Mouse (Mus musculus) lung, postnatal 0 days (tissue): ENCODE results near the gene Lim2. TPM values are rescaled to one million over a fixed set of nuclear protein-coding genes. Genes with fewer than 3 reads are reported as not detected.

Source experiments
- ATAC-seq: fragments of 200-750 bp; cut with Nextera tagmentation; 2 replicates; pipeline ENCODE4 v1.8.0; 2017; ENCODE audit warnings: moderate library complexity
- DNase-seq: peaks from one replicate; pipeline ENCODE4 v3.0.0-alpha.2; 2016; ENCODE audit warnings: low spot score
- H3K27ac ChIP-seq: fragments of 300-500 bp; sonication (generic); 2 replicates; pipeline ENCODE4 v1.5.1; 2014; ENCODE audit warnings: antibody characterized with exemption, mild to moderate bottlenecking, low read length, mixed read lengths
- H3K27me3 ChIP-seq: fragments of 300-500 bp; sonication (generic); replicated peaks from 2 replicates; pipeline ENCODE4 v1.6.1; 2014; ENCODE audit warnings: low read length, mixed read lengths; ENCODE audit not compliant: insufficient read depth
- H3K36me3 ChIP-seq: fragments of 300-500 bp; sonication (generic); 2 replicates; pipeline ENCODE4 v1.6.1; 2014; ENCODE audit warnings: low read length, mixed read lengths; ENCODE audit not compliant: insufficient read depth
- H3K4me1 ChIP-seq: fragments of 300-500 bp; sonication (generic); 2 replicates; pipeline ENCODE4 v1.6.1; 2014; ENCODE audit warnings: antibody characterized with exemption, low read depth, low read length, mixed read lengths; ENCODE audit not compliant: insufficient read depth
- H3K4me2 ChIP-seq: fragments of 300-500 bp; sonication (generic); replicated peaks from 2 replicates; pipeline ENCODE4 v1.6.1; 2014; ENCODE audit warnings: low read depth, mild to moderate bottlenecking, low read length, moderate library complexity, mixed read lengths
- H3K4me3 ChIP-seq: fragments of 300-500 bp; sonication (generic); 2 replicates; pipeline ENCODE4 v1.5.1; 2014; ENCODE audit warnings: low read depth, low read length
- H3K9ac ChIP-seq: fragments of 300-500 bp; sonication (generic); replicated peaks from 2 replicates; pipeline ENCODE4 v1.6.1; 2014; ENCODE audit warnings: low read depth, mild to moderate bottlenecking
- H3K9me3 ChIP-seq: fragments of 300-500 bp; sonication (generic); 2 replicates; pipeline ENCODE4 v1.6.1; 2016; ENCODE audit warnings: low read length, mixed read lengths
- CTCF ChIP-seq: IDR thresholded peaks from 2 replicates; pipeline ENCODE4 v1.5.1; 2016; ENCODE audit warnings: antibody characterized with exemption, mild to moderate bottlenecking
- EP300 ChIP-seq: IDR thresholded peaks from 2 replicates; pipeline ENCODE4 v1.6.1; 2016; ENCODE audit warnings: antibody characterized with exemption, mild to moderate bottlenecking, control low read depth
- WGBS: fragments of 180-500 bp; shearing (Covaris S2); extraction: QIAGEN DNeasy Blood & Tissue Kit; methylation state at CpG from one replicate; pipeline ENCODE4 v1.1.7; 2014; 5-methylcytosine and 5-hydroxymethylcytosine counted together
- polyA plus RNA-seq: library from polyadenylated mRNA; unstranded; fragments of >200 nt; fragmentation: Nextera tagmentation; extraction: Ambion mirVana; gene quantifications from 2 replicates; pipeline ENCODE4 v1.2.1, GENCODE M21; 2015

Lim2 gene
- polyA plus RNA-seq, 1 experiment from 2014 or later, result not detected

- DNase-seq (no peak), ATAC-seq (no peak)
- no peaks in the 10 kb centered on the region for H3K27me3 ChIP-seq
- WGBS, result 69% methylated on average over 4 of the region's 4 CpGs
- H3K27ac ChIP-seq, result no peak overlapping the region
- TF ChIP-seq EP300 (no peak), CTCF (no peak)
- no peaks in the 10 kb centered on the region for H3K4me1 ChIP-seq
- H3K4me3 ChIP-seq, result no peak overlapping the region
- no peak overlapping the region for H3K4me2 ChIP-seq
- no peaks in the 10 kb centered on the region for H3K36me3 ChIP-seq
- no peaks in the 10 kb centered on the region for H3K9me3 ChIP-seq
- H3K9ac ChIP-seq, result no peak overlapping the region
Observed at GRCm38 (mm10) chr7:43432891-43433290, 5.4 kb downstream of the Lim2 start.

GRCm38 (mm10) chr7:43434676-43435075 lies 7.2 kb downstream of the Lim2 start:
- WGBS, result 81% methylated on average over 5 of the region's 5 CpGs
- H3K4me3 ChIP-seq, result no peak overlapping the region
- H3K4me1 ChIP-seq, result no peaks in the 10 kb centered on the region
- no peaks in the 10 kb centered on the region for H3K36me3 ChIP-seq
- no peak overlapping the region for H3K4me2 ChIP-seq
- H3K27ac ChIP-seq, result no peak overlapping the region
- DNase-seq, result no peak
- no peak for ATAC-seq
- H3K9me3 ChIP-seq, result no peaks in the 10 kb centered on the region
- no peak overlapping the region for H3K9ac ChIP-seq
- H3K27me3 ChIP-seq, result no peaks in the 10 kb centered on the region
- TF ChIP-seq CTCF, result no peak
- no peak for TF ChIP-seq EP300

GRCm38 (mm10) chr7:43436341-43437255 lies 9.1 kb downstream of the Lim2 start, which contains the start of gene Nkg7:
TSS of gene Nkg7 (plus strand) at chr7:43437073.
- H3K27ac ChIP-seq, result no peak within 1 kb of the TSS
- H3K4me2 ChIP-seq, result no peak within 1 kb of the TSS
- TF ChIP-seq EP300, result no peak
- no peak for TF ChIP-seq CTCF
- no peaks in the 10 kb centered on the region for H3K36me3 ChIP-seq
- no peak for DNase-seq
- H3K4me1 ChIP-seq, result no peaks in the 10 kb centered on the region
- H3K4me3 ChIP-seq, result no peak within 1 kb of the TSS
- ATAC-seq, result no peak
- H3K9ac ChIP-seq, result no peak within 1 kb of the TSS
- H3K27me3 ChIP-seq, result no peaks in the 10 kb centered on the region
- no peaks in the 10 kb centered on the region for H3K9me3 ChIP-seq
- WGBS, result 65% methylated on average over 10 of the region's 10 CpGs

GRCm38 (mm10) chr7:43438611-43439010 lies 11.1 kb downstream of the Lim2 start:
- Histone ChIP-seq H3K4me3 (no peak overlapping the region), H3K36me3 (no peaks in the 10 kb centered on the region), H3K4me2 (no peak overlapping the region), H3K9ac (no peak overlapping the region), H3K27ac (no peak overlapping the region), H3K27me3 (no peaks in the 10 kb centered on the region), H3K4me1 (peaks cover 7% of the 10 kb centered on the region; the same call in 1 of the 2 replicates), H3K9me3 (no peaks in the 10 kb centered on the region)
- 58% methylated on average over 4 of the region's 4 CpGs for WGBS
- ATAC-seq (no peak), DNase-seq (no peak)
- TF ChIP-seq EP300 (no peak), CTCF (no peak)

GRCm38 (mm10) chr7:43440482-43440881 lies 13.0 kb downstream of the Lim2 start, which contains the start of gene Cldnd2:
TSS of gene Cldnd2 (plus strand) at chr7:43440782.
- no peak within 1 kb of the TSS for H3K4me3 ChIP-seq
- no peak within 1 kb of the TSS for H3K4me2 ChIP-seq
- no peaks in the 10 kb centered on the region for H3K27me3 ChIP-seq
- peaks cover 13% of the 10 kb centered on the region; the same call in 1 of the 2 replicates for H3K4me1 ChIP-seq
- H3K9me3 ChIP-seq, result no peaks in the 10 kb centered on the region
- 71% methylated on average over 6 of the region's 6 CpGs for WGBS
- H3K9ac ChIP-seq, result no peak within 1 kb of the TSS
- TF ChIP-seq EP300 (no peak), CTCF (no peak)
- no peak for ATAC-seq
- no peaks in the 10 kb centered on the region for H3K36me3 ChIP-seq
- no peak within 1 kb of the TSS for H3K27ac ChIP-seq
- no peak for DNase-seq

- no peaks in the 10 kb centered on the region for H3K9me3 ChIP-seq
- no peaks in the 10 kb centered on the region for H3K36me3 ChIP-seq
- DNase-seq (no peak), ATAC-seq (no peak)
- no peak overlapping the region for H3K4me3 ChIP-seq
- H3K27me3 ChIP-seq, result no peaks in the 10 kb centered on the region
- H3K4me2 ChIP-seq, result no peak overlapping the region
- H3K9ac ChIP-seq, result no peak overlapping the region
- no peak for TF ChIP-seq EP300
- H3K4me1 ChIP-seq, result peaks cover 13% of the 10 kb centered on the region; the same call in 1 of the 2 replicates
- WGBS, result 70% methylated on average over 3 of the region's 3 CpGs
- H3K27ac ChIP-seq, result no peak overlapping the region
Observed at GRCm38 (mm10) chr7:43441071-43441470, 13.6 kb downstream of the Lim2 start.
